Mouse (Mus musculus): Measurements from ENCODE around the gene Mbnl2. TPM values are rescaled to one million over a fixed set of nuclear protein-coding genes. Genes with fewer than 3 reads are reported as not detected.

Gene Mbnl2
- polyA plus RNA-seq, 1 experiment from 2014 or later = 36.4 TPM

DNA sequence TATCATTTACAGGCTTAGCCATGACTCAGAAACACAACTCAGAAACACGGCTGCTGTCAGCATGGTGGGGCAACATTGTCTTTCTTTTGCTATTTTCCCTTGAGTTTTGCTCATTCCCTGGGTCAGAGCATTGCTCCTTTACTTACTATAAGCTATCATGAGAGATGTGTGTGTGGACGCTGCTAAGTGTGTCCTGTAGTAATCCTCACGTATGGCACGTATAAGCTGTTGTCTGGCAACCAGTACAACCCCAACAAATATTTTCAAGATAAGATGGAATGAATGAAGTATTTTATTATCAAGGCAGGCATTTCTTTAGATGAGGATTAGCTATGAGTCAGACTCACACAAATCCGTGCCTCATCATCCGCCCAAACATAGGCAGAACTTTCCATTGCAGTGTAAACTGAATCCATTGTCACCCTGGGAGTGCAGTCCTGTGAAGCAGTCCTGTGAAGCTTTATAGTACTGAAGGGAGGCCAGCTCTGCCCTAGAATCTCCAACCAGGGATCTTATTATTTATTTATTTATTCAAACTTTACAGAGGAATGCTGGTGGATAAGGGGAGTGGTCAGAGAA lies 17.2 kb downstream of the Mbnl2 start:
- ATAC-seq (ENCODE audit: low FRiP score) (no peak), DNase-seq (ENCODE audit: low spot score, missing footprints) (no peak)
- Histone ChIP-seq H3K4me3 (ENCODE audit: low read depth, low read length) (no peak overlapping the region), H3K27ac (ENCODE audit: low read depth, low read length) (no peak overlapping the region), H3K36me3 (ENCODE audit: control insufficient read depth, insufficient read depth, low read length) (no peaks in the 10 kb centered on the region), H3K9me3 (ENCODE audit: control insufficient read depth, low read length) (no peaks in the 10 kb centered on the region), H3K4me2 (no peak overlapping the region), H3K4me1 (ENCODE audit: control insufficient read depth, insufficient read depth, low read length) (no peaks in the 10 kb centered on the region), H3K9ac (ENCODE audit: low read length) (no peak overlapping the region), H3K27me3 (ENCODE audit: control insufficient read depth, insufficient read depth, low read length) (no peaks in the 10 kb centered on the region)
- WGBS = 69% methylated on average over 6 of the region's 6 CpGs

DNA sequence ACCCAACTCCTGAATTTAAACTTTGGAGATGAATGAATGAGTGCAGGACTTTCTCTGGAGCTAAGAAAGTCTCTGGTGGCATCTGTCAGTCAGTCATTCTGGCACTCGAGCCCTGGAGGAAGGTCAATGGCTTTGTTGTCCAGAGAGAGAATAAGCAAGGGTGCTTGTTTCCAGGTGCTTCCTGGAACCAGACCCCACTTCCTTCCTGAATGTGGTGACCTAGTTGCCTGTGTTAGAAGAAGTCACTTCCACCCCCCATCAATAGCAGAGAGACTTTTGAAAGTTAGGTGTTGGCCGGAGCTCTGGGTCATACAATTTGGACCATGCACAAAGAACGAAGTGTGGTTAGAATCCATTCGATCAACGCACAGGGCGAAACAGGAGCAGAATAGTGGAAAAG lies 19.0 kb downstream of the Mbnl2 start:
- no peak for ATAC-seq (ENCODE audit: low FRiP score)
- Histone ChIP-seq H3K27ac (ENCODE audit: low read depth, low read length) (no peak overlapping the region), H3K4me2 (no peak overlapping the region), H3K4me1 (ENCODE audit: control insufficient read depth, insufficient read depth, low read length) (no peaks in the 10 kb centered on the region), H3K27me3 (ENCODE audit: control insufficient read depth, insufficient read depth, low read length) (no peaks in the 10 kb centered on the region), H3K9me3 (ENCODE audit: control insufficient read depth, low read length) (no peaks in the 10 kb centered on the region), H3K9ac (ENCODE audit: low read length) (no peak overlapping the region), H3K36me3 (ENCODE audit: control insufficient read depth, insufficient read depth, low read length) (no peaks in the 10 kb centered on the region), H3K4me3 (ENCODE audit: low read depth, low read length) (no peak overlapping the region)
- DNase-seq (ENCODE audit: low spot score, missing footprints) = no peak
- WGBS = 93% methylated on average over 6 of the region's 6 CpGs

DNA sequence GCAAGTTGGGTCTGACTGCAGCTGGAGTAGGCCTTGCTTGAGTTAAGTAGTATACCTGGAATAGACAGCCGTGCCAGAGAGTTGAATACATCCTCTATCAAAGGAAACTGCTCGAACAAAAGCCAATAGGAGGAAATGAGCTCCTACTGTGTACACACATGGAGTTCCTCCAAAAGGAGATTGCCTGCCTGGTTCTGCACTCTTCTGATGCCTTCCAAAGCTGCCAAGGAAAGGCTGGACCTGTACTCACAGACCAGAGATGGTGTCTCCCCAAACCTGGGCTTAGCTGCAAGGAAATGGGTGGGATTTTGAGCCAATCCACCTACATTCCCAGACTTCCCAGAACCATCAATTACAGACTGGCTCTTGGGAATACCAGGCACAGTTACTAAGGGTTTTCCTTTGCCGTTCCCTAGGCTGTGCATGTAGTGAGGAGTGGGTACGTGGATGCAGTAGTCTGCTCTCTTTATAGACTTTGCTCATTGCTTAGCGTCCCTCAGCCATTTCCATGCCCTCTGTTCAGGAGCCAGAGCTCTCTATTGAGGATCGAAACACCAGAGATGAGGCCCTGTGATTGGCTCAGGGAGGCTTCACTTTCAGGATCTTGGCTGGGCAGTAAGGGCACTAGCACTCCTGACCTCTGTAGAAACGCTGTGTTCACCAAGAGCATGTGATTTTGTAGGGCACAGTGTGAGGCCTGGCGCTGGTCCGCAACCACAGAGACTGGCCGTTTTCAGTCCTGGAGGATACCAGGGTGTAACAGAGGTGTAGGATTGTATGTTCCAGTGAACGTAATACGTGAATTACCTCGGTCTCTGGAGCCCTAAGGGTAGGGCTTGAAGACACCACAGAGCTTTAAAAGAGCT lies 20.1 kb downstream of the Mbnl2 start:
- 88% methylated on average over 13 of the region's 13 CpGs for WGBS
- Histone ChIP-seq H3K27ac (ENCODE audit: low read depth, low read length) (no peak overlapping the region), H3K9me3 (ENCODE audit: control insufficient read depth, low read length) (no peaks in the 10 kb centered on the region), H3K9ac (ENCODE audit: low read length) (no peak overlapping the region), H3K4me3 (ENCODE audit: low read depth, low read length) (no peak overlapping the region), H3K4me2 (no peak overlapping the region), H3K27me3 (ENCODE audit: control insufficient read depth, insufficient read depth, low read length) (no peaks in the 10 kb centered on the region), H3K4me1 (ENCODE audit: control insufficient read depth, insufficient read depth, low read length) (no peaks in the 10 kb centered on the region), H3K36me3 (ENCODE audit: control insufficient read depth, insufficient read depth, low read length) (no peaks in the 10 kb centered on the region)
- no peak for DNase-seq (ENCODE audit: low spot score, missing footprints)
- no peak; the same call in 1 of the 2 replicates for ATAC-seq (ENCODE audit: low FRiP score)

DNA sequence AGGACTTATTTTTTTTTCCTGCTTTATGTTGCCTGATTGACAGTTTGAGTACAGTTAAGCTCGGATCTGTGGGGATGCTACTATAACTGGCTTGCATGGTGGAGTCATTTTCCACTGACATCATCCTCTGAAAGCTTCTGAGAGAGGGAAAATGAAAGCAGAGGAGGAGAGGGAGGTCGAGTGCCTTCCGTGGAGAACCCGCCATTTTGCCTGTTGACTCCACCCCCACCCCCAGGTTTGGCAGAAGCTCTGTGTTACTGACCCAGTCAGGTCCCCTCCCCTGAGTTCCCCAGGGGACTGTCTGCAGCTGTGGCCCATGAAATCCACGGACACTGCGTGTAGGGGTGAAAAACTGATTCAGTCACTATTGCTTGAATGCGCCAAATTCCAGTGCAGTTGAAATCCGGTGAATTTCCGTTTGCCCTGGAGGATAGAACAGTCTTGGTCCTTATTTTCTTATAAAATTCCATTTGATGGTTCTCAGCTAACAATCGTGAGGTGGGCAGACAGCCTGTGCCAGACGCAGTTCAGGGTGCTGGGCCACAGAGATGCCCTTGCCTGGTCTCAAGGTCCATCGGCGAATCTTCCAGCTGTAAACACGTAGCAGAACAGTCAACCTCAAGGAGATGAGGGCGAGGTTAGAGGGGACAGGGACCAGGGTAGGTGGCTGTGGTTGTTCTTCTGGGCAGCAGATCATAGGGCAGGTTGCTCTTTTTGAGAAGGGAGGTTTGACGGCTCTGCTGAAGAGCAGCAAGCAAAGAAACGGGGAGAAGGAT lies 20.9 kb downstream of the Mbnl2 start:
- H3K4me2 ChIP-seq = no peak overlapping the region
- H3K27ac ChIP-seq (ENCODE audit: low read depth, low read length) = no peak overlapping the region
- H3K27me3 ChIP-seq (ENCODE audit: control insufficient read depth, insufficient read depth, low read length) = no peaks in the 10 kb centered on the region
- no peak for ATAC-seq (ENCODE audit: low FRiP score)
- H3K4me1 ChIP-seq (ENCODE audit: control insufficient read depth, insufficient read depth, low read length) = no peaks in the 10 kb centered on the region
- H3K4me3 ChIP-seq (ENCODE audit: low read depth, low read length) = no peak overlapping the region
- H3K9ac ChIP-seq (ENCODE audit: low read length) = no peak overlapping the region
- no peak for DNase-seq (ENCODE audit: low spot score, missing footprints)
- no peaks in the 10 kb centered on the region for H3K36me3 ChIP-seq (ENCODE audit: control insufficient read depth, insufficient read depth, low read length)
- WGBS = 82% methylated on average over 17 of the region's 17 CpGs
- H3K9me3 ChIP-seq (ENCODE audit: control insufficient read depth, low read length) = no peaks in the 10 kb centered on the region

DNA sequence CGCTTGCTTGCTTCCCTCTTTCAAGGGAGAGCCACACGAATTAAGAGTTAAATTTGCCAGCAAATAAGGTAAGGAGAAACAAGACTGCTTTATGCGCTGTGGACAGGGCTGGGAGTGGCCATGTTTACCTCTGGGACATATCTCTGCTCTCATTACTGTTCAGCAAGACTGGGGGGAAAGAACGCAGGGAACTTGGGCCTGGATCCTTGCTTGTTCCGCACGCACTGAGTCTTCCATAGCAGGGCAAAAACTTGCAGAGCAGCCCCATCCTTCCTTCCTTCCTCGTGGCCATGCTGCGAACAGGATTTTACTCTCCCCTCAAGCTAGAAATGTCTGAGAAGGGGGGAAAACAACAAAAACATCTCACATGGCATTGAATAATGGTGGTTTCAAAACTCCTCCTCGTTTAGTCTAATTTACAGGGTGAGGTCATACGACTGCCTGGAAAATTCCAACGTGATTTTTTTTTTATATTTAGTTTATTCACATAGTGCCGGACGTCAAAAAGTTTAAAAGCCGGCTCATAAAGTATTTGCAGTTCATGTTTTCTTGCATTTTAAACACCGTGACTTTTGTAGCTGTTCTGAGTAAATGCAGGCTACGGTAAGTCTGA lies 21.8 kb downstream of the Mbnl2 start:
- H3K4me2 ChIP-seq = no peak overlapping the region
- H3K27ac ChIP-seq (ENCODE audit: low read depth, low read length) = no peak overlapping the region
- H3K9ac ChIP-seq (ENCODE audit: low read length) = no peak overlapping the region
- ATAC-seq (ENCODE audit: low FRiP score) (no peak), DNase-seq (ENCODE audit: low spot score, missing footprints) (no peak)
- no peaks in the 10 kb centered on the region for H3K36me3 ChIP-seq (ENCODE audit: control insufficient read depth, insufficient read depth, low read length)
- H3K27me3 ChIP-seq (ENCODE audit: control insufficient read depth, insufficient read depth, low read length) = no peaks in the 10 kb centered on the region
- no peaks in the 10 kb centered on the region for H3K9me3 ChIP-seq (ENCODE audit: control insufficient read depth, low read length)
- no peaks in the 10 kb centered on the region for H3K4me1 ChIP-seq (ENCODE audit: control insufficient read depth, insufficient read depth, low read length)
- H3K4me3 ChIP-seq (ENCODE audit: low read depth, low read length) = no peak overlapping the region
- 76% methylated on average over 16 of the region's 16 CpGs for WGBS

GRCm38 (mm10) chr14:120297833-120298232 lies 22.4 kb downstream of the Mbnl2 start:
- WGBS = 85% methylated on average over 6 of the region's 6 CpGs
- no peak overlapping the region for H3K4me2 ChIP-seq
- no peak overlapping the region for H3K4me3 ChIP-seq (ENCODE audit: low read depth, low read length)
- no peak overlapping the region for H3K9ac ChIP-seq (ENCODE audit: low read length)
- DNase-seq (ENCODE audit: low spot score, missing footprints) (no peak), ATAC-seq (ENCODE audit: low FRiP score) (no peak)
- no peaks in the 10 kb centered on the region for H3K4me1 ChIP-seq (ENCODE audit: control insufficient read depth, insufficient read depth, low read length)
- H3K36me3 ChIP-seq (ENCODE audit: control insufficient read depth, insufficient read depth, low read length) = no peaks in the 10 kb centered on the region
- H3K27ac ChIP-seq (ENCODE audit: low read depth, low read length) = no peak overlapping the region
- H3K27me3 ChIP-seq (ENCODE audit: control insufficient read depth, insufficient read depth, low read length) = no peaks in the 10 kb centered on the region
- H3K9me3 ChIP-seq (ENCODE audit: control insufficient read depth, low read length) = no peaks in the 10 kb centered on the region

DNA sequence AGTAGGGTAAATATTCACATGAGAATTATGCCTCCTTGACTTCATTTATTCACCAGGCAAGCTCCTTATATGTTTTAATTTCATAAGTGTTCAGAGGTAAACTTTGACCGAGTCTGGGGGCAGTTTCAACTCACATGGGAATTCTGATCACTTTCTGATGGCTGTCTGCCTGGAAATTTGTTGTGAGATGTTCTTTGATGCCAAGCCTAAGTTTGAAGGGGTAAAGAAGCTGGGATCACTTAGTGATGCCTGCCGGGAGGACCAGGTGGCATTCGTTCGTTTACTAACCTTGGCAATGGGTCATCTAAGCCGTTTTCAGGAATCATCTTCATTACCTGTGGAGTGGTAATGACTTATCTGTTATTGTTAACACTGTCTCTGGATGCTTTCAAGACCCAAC lies 23.0 kb downstream of the Mbnl2 start:
- H3K27ac ChIP-seq (ENCODE audit: low read depth, low read length) = no peak overlapping the region
- H3K36me3 ChIP-seq (ENCODE audit: control insufficient read depth, insufficient read depth, low read length) = no peaks in the 10 kb centered on the region
- DNase-seq (ENCODE audit: low spot score, missing footprints) (no peak), ATAC-seq (ENCODE audit: low FRiP score) (no peak)
- H3K9ac ChIP-seq (ENCODE audit: low read length) = no peak overlapping the region
- H3K27me3 ChIP-seq (ENCODE audit: control insufficient read depth, insufficient read depth, low read length) = no peaks in the 10 kb centered on the region
- no peaks in the 10 kb centered on the region for H3K4me1 ChIP-seq (ENCODE audit: control insufficient read depth, insufficient read depth, low read length)
- no peaks in the 10 kb centered on the region for H3K9me3 ChIP-seq (ENCODE audit: control insufficient read depth, low read length)
- WGBS = 90% methylated on average over 5 of the region's 5 CpGs
- no peak overlapping the region for H3K4me2 ChIP-seq
- no peak overlapping the region for H3K4me3 ChIP-seq (ENCODE audit: low read depth, low read length)

DNA sequence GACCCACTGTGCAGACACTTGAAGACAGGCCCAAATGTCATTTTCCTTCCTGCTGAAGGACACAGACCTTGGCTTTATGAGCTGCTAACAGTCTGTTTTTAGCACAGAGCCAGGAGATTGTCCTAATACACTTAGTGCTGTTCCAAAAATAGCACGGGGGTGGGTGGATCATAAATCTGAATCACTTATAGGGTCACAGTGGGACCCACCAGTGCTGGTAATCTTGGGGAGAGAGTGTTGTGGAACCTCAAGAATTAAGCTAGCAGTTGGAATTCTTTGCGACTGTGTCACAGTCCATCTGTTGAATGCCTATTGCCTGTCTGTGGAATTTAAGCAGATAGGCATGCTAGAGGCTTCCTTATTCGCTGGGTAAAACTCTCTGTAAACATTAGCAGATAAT lies 24.2 kb downstream of the Mbnl2 start:
- Histone ChIP-seq H3K9me3 (ENCODE audit: control insufficient read depth, low read length) (no peaks in the 10 kb centered on the region), H3K36me3 (ENCODE audit: control insufficient read depth, insufficient read depth, low read length) (no peaks in the 10 kb centered on the region), H3K4me1 (ENCODE audit: control insufficient read depth, insufficient read depth, low read length) (no peaks in the 10 kb centered on the region), H3K9ac (ENCODE audit: low read length) (no peak overlapping the region), H3K27me3 (ENCODE audit: control insufficient read depth, insufficient read depth, low read length) (no peaks in the 10 kb centered on the region), H3K27ac (ENCODE audit: low read depth, low read length) (no peak overlapping the region), H3K4me2 (no peak overlapping the region), H3K4me3 (ENCODE audit: low read depth, low read length) (no peak overlapping the region)
- DNase-seq (ENCODE audit: low spot score, missing footprints) = no peak
- no peak for ATAC-seq (ENCODE audit: low FRiP score)
- WGBS = 83% methylated on average over 3 of the region's 3 CpGs

- ATAC-seq (ENCODE audit: low FRiP score) = no peak
- DNase-seq (ENCODE audit: low spot score, missing footprints) = no peak
- H3K27me3 ChIP-seq (ENCODE audit: control insufficient read depth, insufficient read depth, low read length) = no peaks in the 10 kb centered on the region
- no peaks in the 10 kb centered on the region for H3K9me3 ChIP-seq (ENCODE audit: control insufficient read depth, low read length)
- H3K9ac ChIP-seq (ENCODE audit: low read length) = no peak overlapping the region
- H3K36me3 ChIP-seq (ENCODE audit: control insufficient read depth, insufficient read depth, low read length) = no peaks in the 10 kb centered on the region
- no peak overlapping the region for H3K4me3 ChIP-seq (ENCODE audit: low read depth, low read length)
- H3K27ac ChIP-seq (ENCODE audit: low read depth, low read length) = no peak overlapping the region
- WGBS = 81% methylated on average over 4 of the region's 4 CpGs
- H3K4me1 ChIP-seq (ENCODE audit: control insufficient read depth, insufficient read depth, low read length) = no peaks in the 10 kb centered on the region
- H3K4me2 ChIP-seq = no peak overlapping the region
Observed at GRCm38 (mm10) chr14:120300191-120300590, 24.7 kb downstream of the Mbnl2 start.
